Mouse (Mus musculus) small intestine, adult 2 months (tissue): ENCODE measurements around the gene Fam210b. TPM values are rescaled to one million over a fixed set of nuclear protein-coding genes. Genes with fewer than 3 reads are reported as not detected.

Experiments
- H3K27ac ChIP-seq: fragments of 200-500 bp; 2 replicates; pipeline ENCODE4 v1.5.1; 2012; ENCODE audit warnings: low read depth, low read length, control low read depth, inconsistent platforms; ENCODE audit not compliant: insufficient read depth
- H3K27me3 ChIP-seq: fragments of 200-500 bp; 2 replicates; pipeline ENCODE4 v1.6.1; 2012; ENCODE audit warnings: mild to moderate bottlenecking, moderate library complexity, low read length, inconsistent platforms; ENCODE audit not compliant: control insufficient read depth, insufficient read depth
- H3K36me3 ChIP-seq: fragments of 200-500 bp; 2 replicates; pipeline ENCODE4 v1.6.1; 2012; ENCODE audit warnings: mild to moderate bottlenecking, low read length, control low read depth, inconsistent platforms; ENCODE audit not compliant: control insufficient read depth, insufficient read depth
- H3K4me1 ChIP-seq: fragments of 200-500 bp; 2 replicates; pipeline ENCODE4 v1.6.1; 2012; ENCODE audit warnings: low read length, inconsistent platforms, mixed read lengths; ENCODE audit not compliant: control insufficient read depth, insufficient read depth, insufficient read length
- H3K4me3 ChIP-seq: fragments of 200-500 bp; 2 replicates; pipeline ENCODE4 v1.5.1; 2012; ENCODE audit warnings: low read depth, mild to moderate bottlenecking, control low read depth, inconsistent platforms, low read length, moderate library complexity
- CTCF ChIP-seq: fragments of 200-500 bp; IDR thresholded peaks from 2 replicates; pipeline ENCODE4 v1.5.1; 2012; ENCODE audit warnings: low read depth, mild to moderate bottlenecking, control low read depth, inconsistent platforms, low read length, moderate library complexity, mixed read lengths; ENCODE audit not compliant: insufficient replicate concordance, insufficient read length; ENCODE audit errors: extremely low read depth
- POLR2A ChIP-seq: fragments of 200-500 bp; IDR thresholded peaks from 2 replicates; pipeline ENCODE4 v1.6.1; 2012; ENCODE audit warnings: low read depth, mild to moderate bottlenecking, control low read depth, inconsistent platforms, low read length, moderate library complexity
- WGBS: fragments of 180-500 bp; shearing (Covaris S2); methylation state at CpG from one replicate; pipeline ENCODE4 v1.1.7; 2018; 5-methylcytosine and 5-hydroxymethylcytosine counted together
- polyA plus RNA-seq: library from polyadenylated mRNA; depleted of rRNA; stranded (reverse); fragments of >200 nt; gene quantifications from 2 replicates; pipeline ENCODE4 v1.2.3, GENCODE M21; 2012

Fam210b gene
- polyA plus RNA-seq, 1 experiment: 22.7 TPM

DNA sequence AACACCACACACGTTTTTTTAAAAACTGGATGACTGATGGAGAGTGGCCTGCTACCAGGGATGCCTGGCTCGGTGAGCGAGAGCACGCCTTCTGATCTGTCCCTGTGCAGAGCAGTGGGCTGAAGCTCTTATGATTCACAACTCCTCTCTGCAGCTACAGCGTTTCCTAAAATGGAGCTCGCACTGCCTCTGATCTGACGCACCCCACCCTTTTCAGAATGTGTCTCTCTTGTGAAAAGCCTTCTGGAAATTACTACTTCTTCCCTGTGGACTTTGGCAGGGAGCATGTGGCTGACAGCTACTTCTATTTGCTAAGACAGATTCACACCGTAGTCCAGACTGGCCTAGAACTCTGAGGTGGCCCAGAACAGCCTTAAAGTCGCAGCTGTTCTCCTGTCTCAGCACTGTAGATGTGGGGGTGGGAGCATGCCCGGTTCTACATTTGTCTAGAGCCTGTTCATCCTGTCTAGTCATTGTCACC is 46.7 kb downstream of the Fam210b start:
- Histone ChIP-seq H3K36me3 (no peaks in the 10 kb centered on the region), H3K4me1 (no peaks in the 10 kb centered on the region), H3K27me3 (no peaks in the 10 kb centered on the region), H3K27ac (no peak overlapping the region), H3K4me3 (no peak overlapping the region)
- 36% methylated on average over 10 of the region's 10 CpGs for WGBS
- TF ChIP-seq CTCF (no peak), POLR2A (no peak)

DNA sequence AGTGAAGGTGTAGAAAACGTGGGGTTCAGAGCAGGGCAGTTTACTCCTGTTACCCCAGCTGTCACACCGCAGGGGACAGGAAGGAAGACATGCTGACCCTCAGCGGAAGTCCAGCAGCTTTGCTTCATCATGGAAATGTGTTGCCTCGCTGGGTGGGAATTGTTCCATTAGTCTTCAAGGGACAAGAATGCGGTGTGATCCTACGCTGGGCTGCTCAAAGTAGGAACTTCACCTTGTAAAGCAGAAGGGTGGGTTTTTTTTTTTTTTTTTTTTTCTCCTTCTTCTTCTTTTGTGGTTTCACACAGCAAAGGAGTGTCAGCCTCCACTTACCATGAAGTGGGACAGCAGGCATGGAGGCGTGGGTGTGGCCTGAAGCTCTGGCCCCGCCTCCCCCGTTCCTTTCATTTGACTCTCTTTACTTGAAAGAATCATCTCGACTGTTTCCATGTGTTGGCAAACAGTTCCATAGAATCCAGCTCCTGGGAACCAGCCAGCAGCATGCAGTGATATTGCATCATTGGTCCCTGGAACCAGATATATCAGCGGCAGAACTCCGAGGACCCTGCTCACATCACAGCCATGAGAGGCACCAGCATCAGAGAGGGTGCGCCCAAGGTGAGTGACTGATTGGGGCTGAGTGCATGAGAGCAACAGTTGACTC is 48.2 kb downstream of the Fam210b start, which contains the start of gene Cass4:
Gene Cass4 (plus strand): TSS at position 404 of the 661 bp plus-strand sequence.
- Histone ChIP-seq H3K4me3 (peak within 1 kb of the TSS; percentile 40), H3K4me1 (no peaks in the 10 kb centered on the region), H3K27ac (no peak within 1 kb of the TSS), H3K36me3 (no peaks in the 10 kb centered on the region), H3K27me3 (no peaks in the 10 kb centered on the region)
- TF ChIP-seq CTCF: no peak
- TF ChIP-seq POLR2A: no peak
- 19% methylated on average over 13 of the region's 13 CpGs for WGBS

DNA sequence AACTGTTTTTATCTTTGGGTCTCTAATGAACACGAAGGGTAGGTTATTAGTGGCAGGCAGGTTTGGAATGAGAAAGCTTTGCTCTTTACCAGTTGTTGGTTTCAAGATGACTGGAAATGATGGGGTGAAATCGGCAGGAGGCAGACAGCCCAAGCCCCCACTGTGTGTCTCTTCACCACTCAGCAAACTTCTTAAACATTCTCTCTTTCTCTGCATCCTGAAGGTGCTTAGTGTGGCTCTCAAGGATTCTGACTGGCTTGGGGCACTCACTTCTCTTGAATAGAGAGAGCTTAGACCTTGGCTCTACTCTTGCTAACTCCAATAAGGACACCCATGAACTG is 48.7 kb downstream of the Fam210b start:
- H3K4me1 ChIP-seq: no peaks in the 10 kb centered on the region
- peak overlapping the region; percentile 40 for H3K4me3 ChIP-seq
- WGBS: 45% methylated on average over 2 of the region's 2 CpGs

DNA sequence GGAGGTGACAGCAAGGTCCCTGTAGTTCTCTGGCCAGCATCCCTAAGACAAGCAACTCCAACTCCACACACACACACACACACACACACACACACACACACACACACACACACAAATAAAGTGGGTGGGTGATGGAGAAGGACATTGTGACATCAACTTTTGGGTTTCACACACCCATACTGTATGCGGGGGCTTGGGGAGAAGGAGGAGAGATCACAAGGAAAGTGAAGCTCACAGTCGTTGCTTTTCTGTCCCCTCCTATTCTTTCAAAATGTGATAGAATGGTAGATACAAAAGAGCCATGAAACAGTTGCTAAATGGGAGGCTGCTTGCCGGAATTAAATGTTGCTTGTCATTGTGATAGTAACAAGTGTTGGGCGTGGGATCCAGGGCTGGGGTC is 49.3 kb downstream of the Fam210b start:
- 68% methylated on average over 4 of the region's 4 CpGs for WGBS

More for the DNA sequence above, 48.7 kb downstream of the Fam210b start:
- Histone ChIP-seq H3K27ac (no peak overlapping the region), H3K36me3 (no peaks in the 10 kb centered on the region), H3K27me3 (no peaks in the 10 kb centered on the region)
- TF ChIP-seq CTCF: no peak
- no peak for TF ChIP-seq POLR2A

DNA sequence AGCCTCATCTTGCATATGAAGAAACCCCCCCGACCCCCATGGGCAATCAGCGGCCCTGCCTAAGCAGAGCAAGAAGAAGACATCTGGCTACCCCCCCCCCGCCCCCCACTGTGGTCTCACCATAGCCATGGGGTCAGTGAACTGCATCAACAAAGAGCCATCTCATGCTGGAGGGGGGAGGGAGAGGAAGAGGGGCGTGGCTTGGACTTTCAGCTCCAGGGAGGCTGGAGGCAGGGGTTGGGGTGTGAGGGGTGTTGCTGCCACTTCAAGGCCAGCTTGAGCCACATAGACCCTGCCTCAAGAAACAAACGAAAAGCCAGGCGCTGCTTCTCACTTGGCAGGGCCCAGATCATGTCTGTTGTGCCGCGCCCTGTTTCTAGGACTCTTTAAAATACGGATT is 50.6 kb downstream of the Fam210b start:
- Histone ChIP-seq H3K27me3 (no peaks in the 10 kb centered on the region), H3K4me1 (peaks cover 3% of the 10 kb centered on the region; the same call in 1 of the 2 replicates), H3K27ac (no peak overlapping the region), H3K36me3 (no peaks in the 10 kb centered on the region), H3K4me3 (no peak overlapping the region)
- no peak for TF ChIP-seq POLR2A
- TF ChIP-seq CTCF: no peak
- WGBS: 46% methylated on average over 9 of the region's 9 CpGs

More for the DNA sequence above, 49.3 kb downstream of the Fam210b start:
- H3K36me3 ChIP-seq: no peaks in the 10 kb centered on the region
- peak overlapping the region; percentile 16; the same call in 1 of the 2 replicates for H3K4me3 ChIP-seq
- no peak overlapping the region for H3K27ac ChIP-seq
- no peak for TF ChIP-seq POLR2A
- H3K27me3 ChIP-seq: no peaks in the 10 kb centered on the region
- peaks cover 2% of the 10 kb centered on the region; the same call in 1 of the 2 replicates for H3K4me1 ChIP-seq

DNA sequence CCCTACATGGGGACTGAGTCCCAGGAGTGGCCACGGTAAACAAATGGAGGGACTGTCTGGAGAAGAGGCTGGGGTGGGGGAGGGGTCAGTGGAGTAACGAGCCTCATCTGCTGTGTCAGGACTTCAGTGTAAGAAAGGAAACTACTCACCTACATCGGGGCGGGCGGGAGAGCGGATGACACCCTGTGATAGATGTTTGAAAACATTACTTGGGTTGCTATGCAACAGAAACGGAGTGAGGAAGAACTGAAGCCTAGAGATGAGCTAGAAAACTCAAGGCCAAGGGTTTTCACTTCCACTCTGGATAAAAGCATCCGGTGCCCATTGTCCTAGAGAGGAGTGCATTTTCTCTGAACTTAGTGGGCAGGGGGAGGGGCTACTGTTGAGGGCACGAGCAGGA is 54.5 kb downstream of the Fam210b start:
- H3K27ac ChIP-seq: peak overlapping the region; percentile 38
- H3K27me3 ChIP-seq: no peaks in the 10 kb centered on the region
- 27% methylated on average over 9 of the region's 9 CpGs for WGBS

DNA sequence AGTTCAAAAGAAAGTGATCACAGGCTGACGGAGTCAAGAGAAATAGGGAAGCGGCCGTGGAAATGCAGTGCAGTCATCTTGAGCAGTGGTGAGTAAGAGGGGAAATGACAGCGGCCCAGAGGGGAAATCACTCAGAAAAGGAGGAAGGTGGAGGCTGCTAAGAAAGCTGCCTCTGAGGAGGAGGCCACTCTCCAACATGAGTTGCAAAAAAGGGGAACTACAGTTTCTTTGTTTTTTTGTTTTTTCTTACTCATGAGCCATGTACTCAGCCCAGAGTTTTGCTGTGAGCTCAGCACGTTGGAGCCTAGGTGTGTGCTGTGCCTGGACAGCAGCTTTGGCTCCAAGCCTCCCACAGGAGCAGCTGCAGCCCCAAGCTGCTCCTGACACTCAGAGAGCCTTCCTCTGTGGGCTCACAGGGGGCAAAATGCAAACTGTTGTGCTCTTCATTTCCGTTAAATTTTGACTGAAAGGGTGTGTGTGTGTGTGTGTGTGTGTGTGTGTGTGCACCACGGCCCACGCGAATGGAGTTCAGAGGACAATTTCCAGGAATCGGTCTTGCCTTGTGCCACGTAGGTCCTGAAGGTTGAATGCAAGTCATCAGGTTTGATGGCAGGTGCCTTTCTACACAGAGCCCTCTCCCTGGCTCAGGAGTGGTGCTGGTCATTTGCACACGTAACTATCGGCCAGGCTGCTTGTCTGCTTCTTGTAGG is 55.9 kb downstream of the Fam210b start:
- Histone ChIP-seq H3K36me3 (no peaks in the 10 kb centered on the region), H3K27ac (peak overlapping the region; percentile 60), H3K27me3 (no peaks in the 10 kb centered on the region), H3K4me1 (peaks cover 3% of the 10 kb centered on the region; the same call in 1 of the 2 replicates), H3K4me3 (no peak overlapping the region)
- TF ChIP-seq POLR2A: no peak
- no peak for TF ChIP-seq CTCF
- 58% methylated on average over 13 of the region's 13 CpGs for WGBS

More for the DNA sequence above, 54.5 kb downstream of the Fam210b start:
- no peaks in the 10 kb centered on the region for H3K36me3 ChIP-seq
- peaks cover 3% of the 10 kb centered on the region; the same call in 1 of the 2 replicates for H3K4me1 ChIP-seq
- no peak overlapping the region for H3K4me3 ChIP-seq
- TF ChIP-seq CTCF (no peak), POLR2A (no peak)
